Mouse (Mus musculus) hindbrain, embryonic 11.5 days (tissue): ENCODE measurements at regions not wholly inside any gene's neighbourhood (a gene's known extent, or its start where the extent isn't known, plus 50 kb on each side); places are given as distances from the start of the nearest gene placed in this dataset.
A peak's percentile ranks its signal among the peaks of the same experiment; 100 is the strongest.

Experiments used
- ATAC-seq: fragments of 200-750 bp; cut with Nextera tagmentation; 2 replicates; pipeline ENCODE4 v1.8.0; 2017; ENCODE audit warnings: mild to moderate bottlenecking, moderate TSS enrichment, moderate library complexity; ENCODE audit not compliant: low FRiP score
- DNase-seq: peaks from one replicate; pipeline ENCODE4 v3.0.0-alpha.2; 2015; ENCODE audit warnings: low spot score
- H3K27ac ChIP-seq: fragments of 300-500 bp; sonication (generic); 2 replicates; pipeline ENCODE4 v1.5.1; 2014; ENCODE audit warnings: mild to moderate bottlenecking, low read depth, low read length
- H3K27me3 ChIP-seq: fragments of 300-500 bp; sonication (generic); 2 replicates; pipeline ENCODE4 v1.6.1; 2014; ENCODE audit warnings: mild to moderate bottlenecking, low read length, moderate library complexity, mixed read lengths; ENCODE audit not compliant: control insufficient read depth, insufficient read depth
- H3K36me3 ChIP-seq: fragments of 300-500 bp; sonication (generic); 2 replicates; pipeline ENCODE4 v1.6.1; 2014; ENCODE audit warnings: mild to moderate bottlenecking, low read length, moderate library complexity, mixed read lengths; ENCODE audit not compliant: control insufficient read depth, insufficient read depth
- H3K4me1 ChIP-seq: fragments of 300-500 bp; sonication (generic); replicated peaks from 2 replicates; pipeline ENCODE4 v1.6.1; 2014; ENCODE audit warnings: low read length, mixed read lengths; ENCODE audit not compliant: control insufficient read depth, insufficient read depth
- H3K4me2 ChIP-seq: fragments of 300-500 bp; sonication (generic); replicated peaks from 2 replicates; pipeline ENCODE4 v1.6.1; 2014; ENCODE audit warnings: mild to moderate bottlenecking, low read depth, low read length
- H3K4me3 ChIP-seq: fragments of 300-500 bp; sonication (generic); 2 replicates; pipeline ENCODE4 v1.5.1; 2014; ENCODE audit warnings: low read depth, low read length
- H3K9ac ChIP-seq: fragments of 300-500 bp; sonication (generic); 2 replicates; pipeline ENCODE4 v1.6.1; 2014; ENCODE audit warnings: low read depth, low read length
- H3K9me3 ChIP-seq: fragments of 300-500 bp; sonication (generic); 2 replicates; pipeline ENCODE4 v1.6.1; 2016; ENCODE audit warnings: low read length; ENCODE audit not compliant: control insufficient read depth
- WGBS: fragments of 180-500 bp; shearing (Covaris S2); extraction: QIAGEN DNeasy Blood & Tissue Kit; methylation state at CpG from one replicate; pipeline ENCODE4 v1.1.7; 2014; 5-methylcytosine and 5-hydroxymethylcytosine counted together

GRCm38 (mm10) chr2:174019970-174020369, 56.1 kb upstream of the Stx16 start:
- Histone ChIP-seq H3K36me3 (no peaks in the 10 kb centered on the region), H3K4me3 (no peak overlapping the region), H3K27me3 (no peaks in the 10 kb centered on the region), H3K4me2 (no peak overlapping the region), H3K9ac (no peak overlapping the region), H3K27ac (no peak overlapping the region), H3K4me1 (no peaks in the 10 kb centered on the region), H3K9me3 (no peaks in the 10 kb centered on the region)
- 90% methylated on average over 4 of the region's 4 CpGs for WGBS
- DNase-seq, result no peak
- ATAC-seq, result no peak

DNA sequence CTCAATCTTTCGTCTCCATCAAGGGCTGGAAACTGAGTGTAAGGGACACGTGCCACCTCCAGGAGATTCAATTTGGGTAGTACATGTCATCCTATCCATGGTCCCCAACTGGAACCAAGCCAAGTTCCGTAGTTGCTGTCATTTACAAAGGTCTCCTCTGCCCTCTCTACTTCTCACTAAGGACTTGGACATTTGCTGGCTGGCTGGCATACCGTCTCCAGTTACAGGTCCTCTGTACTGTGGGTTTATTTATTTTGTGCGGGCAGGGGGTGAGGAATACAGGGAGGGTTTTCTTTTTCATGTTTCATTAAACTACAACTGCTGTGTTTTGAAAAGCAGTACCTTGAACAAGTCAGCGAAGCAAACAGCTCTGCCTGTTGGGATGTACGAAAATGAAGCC, 55.7 kb upstream of the Stx16 start:
- Histone ChIP-seq H3K4me2 (no peak overlapping the region), H3K36me3 (no peaks in the 10 kb centered on the region), H3K27me3 (no peaks in the 10 kb centered on the region), H3K4me1 (no peaks in the 10 kb centered on the region), H3K4me3 (no peak overlapping the region), H3K9ac (no peak overlapping the region), H3K27ac (no peak overlapping the region), H3K9me3 (no peaks in the 10 kb centered on the region)
- WGBS, result 70% methylated on average over 7 of the region's 7 CpGs
- DNase-seq (no peak), ATAC-seq (no peak)

DNA sequence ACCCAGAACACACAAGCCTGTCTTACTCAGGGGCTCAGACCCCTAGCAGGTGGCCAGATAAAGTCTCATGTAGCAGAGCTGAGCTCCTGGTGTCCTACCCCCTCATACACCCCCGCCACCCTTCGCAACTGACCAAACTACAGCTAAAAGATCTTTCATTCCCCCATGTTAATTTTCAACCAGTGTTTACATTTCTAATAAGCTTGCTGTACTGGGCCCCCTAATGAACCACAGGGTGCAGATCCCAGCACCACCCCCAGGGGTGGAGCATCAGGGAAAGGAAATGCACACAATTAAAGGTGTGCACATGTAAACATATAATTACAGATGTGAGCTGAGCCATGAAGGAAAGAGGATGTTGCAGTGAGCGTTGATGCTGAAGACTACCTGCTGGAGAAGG, 54.6 kb upstream of the Stx16 start:
- no peaks in the 10 kb centered on the region for H3K36me3 ChIP-seq
- H3K27ac ChIP-seq, result no peak overlapping the region
- H3K9me3 ChIP-seq, result no peaks in the 10 kb centered on the region
- no peaks in the 10 kb centered on the region for H3K4me1 ChIP-seq
- ATAC-seq, result no peak
- DNase-seq, result no peak
- no peak overlapping the region for H3K4me2 ChIP-seq
- WGBS, result 80% methylated on average over 3 of the region's 3 CpGs
- no peak overlapping the region for H3K4me3 ChIP-seq
- no peaks in the 10 kb centered on the region for H3K27me3 ChIP-seq
- H3K9ac ChIP-seq, result no peak overlapping the region

- no peaks in the 10 kb centered on the region for H3K9me3 ChIP-seq
- ATAC-seq (no peak), DNase-seq (no peak)
- H3K4me3 ChIP-seq, result no peak overlapping the region
- WGBS, result 94% methylated on average over 4 of the region's 4 CpGs
- no peak overlapping the region for H3K4me2 ChIP-seq
- H3K36me3 ChIP-seq, result no peaks in the 10 kb centered on the region
- no peak overlapping the region for H3K9ac ChIP-seq
- H3K27me3 ChIP-seq, result no peaks in the 10 kb centered on the region
- H3K27ac ChIP-seq, result no peak overlapping the region
- no peaks in the 10 kb centered on the region for H3K4me1 ChIP-seq
Observed at GRCm38 (mm10) chr2:174022292-174022691, 53.8 kb upstream of the Stx16 start.

- 80% methylated on average over 11 of the region's 11 CpGs for WGBS
- peak; percentile 50; the same call in 1 of the 2 replicates for ATAC-seq
Observed at GRCm38 (mm10) chr2:174025181-174025870, 50.8 kb upstream of the Stx16 start.

More at GRCm38 (mm10) chr2:174025181-174025870, 50.8 kb upstream of the Stx16 start:
- Histone ChIP-seq H3K9ac (no peak overlapping the region), H3K27me3 (no peaks in the 10 kb centered on the region), H3K9me3 (no peaks in the 10 kb centered on the region), H3K4me1 (no peaks in the 10 kb centered on the region), H3K4me2 (no peak overlapping the region), H3K27ac (no peak overlapping the region), H3K4me3 (no peak overlapping the region), H3K36me3 (no peaks in the 10 kb centered on the region)
- no peak for DNase-seq
